Mouse (Mus musculus): Measurements from ENCODE around the gene Pcbp2. TPM values are rescaled to one million over a fixed set of nuclear protein-coding genes. Genes with fewer than 3 reads are reported as not detected.

Gene Pcbp2
- polyA plus RNA-seq, 1 experiment: 289 TPM

- no peak for TF ChIP-seq GATA1 (IDR thresholded peaks at IDR 0.05; ENCODE audit: low read length)
Observed at GRCm38 (mm10) chr15:102458904-102459317, 11.4 kb upstream of the Pcbp2 start, which contains the start of gene Prr13. Prr13 (plus strand) TSS chr15:102459028.

GRCm38 (mm10) chr15:102459381-102459780 lies 11.0 kb upstream of the Pcbp2 start:
- TF ChIP-seq GATA1 (IDR thresholded peaks at IDR 0.05; ENCODE audit: low read length): no peak

- no peak for TF ChIP-seq GATA1 (IDR thresholded peaks at IDR 0.05; ENCODE audit: low read length)
Observed at GRCm38 (mm10) chr15:102459847-102460246, 10.5 kb upstream of the Pcbp2 start.

DNA sequence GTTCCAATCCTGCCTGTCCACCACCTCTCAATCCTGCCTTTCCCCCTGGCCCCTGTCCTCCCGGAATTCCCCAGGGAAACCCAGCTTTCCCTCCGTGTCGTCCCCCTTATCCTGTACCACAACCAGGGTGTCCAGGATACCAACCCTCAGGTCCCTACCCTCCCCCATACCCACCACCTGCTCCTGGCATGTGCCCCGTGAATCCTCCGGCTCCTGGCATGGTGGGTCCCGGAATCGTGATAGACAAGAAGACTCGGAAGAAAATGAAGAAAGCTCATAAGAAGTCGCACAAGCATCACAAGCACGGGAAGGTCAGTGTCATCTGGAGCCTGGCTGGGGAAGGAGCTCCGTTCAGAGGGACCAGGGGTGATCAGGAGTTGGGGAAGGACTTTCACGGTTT lies 9.9 kb upstream of the Pcbp2 start:
- TF ChIP-seq GATA1 (IDR thresholded peaks at IDR 0.05; ENCODE audit: low read length): no peak

- TF ChIP-seq GATA1 (IDR thresholded peaks at IDR 0.05; ENCODE audit: low read length): no peak
Observed at GRCm38 (mm10) chr15:102460971-102461370, 9.4 kb upstream of the Pcbp2 start.

DNA sequence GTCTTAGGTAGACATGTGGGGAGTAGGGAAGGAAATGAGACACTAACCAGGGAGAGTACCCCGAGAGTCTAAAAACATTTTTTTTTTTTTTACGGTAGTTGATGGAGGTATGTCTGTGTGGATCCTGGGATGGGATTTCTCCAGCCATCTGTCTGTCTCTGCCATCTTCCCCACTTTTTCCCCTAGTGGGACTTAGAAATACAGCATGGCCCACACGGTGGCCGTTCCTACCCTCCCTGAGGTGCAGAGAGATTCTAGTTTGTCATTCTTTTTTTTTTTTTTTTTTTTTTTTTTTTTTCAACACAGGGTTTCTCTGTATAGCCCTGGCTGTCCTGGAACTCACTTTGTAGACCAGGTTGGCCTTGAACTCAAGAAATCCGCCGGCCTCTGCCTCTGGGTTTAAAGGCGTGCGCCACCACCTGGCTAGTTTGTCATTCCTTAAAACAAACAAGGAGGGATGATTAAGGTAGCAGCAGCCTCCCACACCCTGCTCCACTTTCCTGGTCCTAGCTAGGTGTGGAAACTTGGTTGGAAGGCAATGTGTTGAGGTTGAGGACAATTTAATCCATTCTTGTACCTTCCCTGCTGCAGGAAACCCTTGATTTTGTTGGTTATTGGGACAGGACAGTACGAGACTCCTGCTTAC lies 8.8 kb upstream of the Pcbp2 start:
- TF ChIP-seq GATA1 (IDR thresholded peaks at IDR 0.05; ENCODE audit: low read length): no peak

DNA sequence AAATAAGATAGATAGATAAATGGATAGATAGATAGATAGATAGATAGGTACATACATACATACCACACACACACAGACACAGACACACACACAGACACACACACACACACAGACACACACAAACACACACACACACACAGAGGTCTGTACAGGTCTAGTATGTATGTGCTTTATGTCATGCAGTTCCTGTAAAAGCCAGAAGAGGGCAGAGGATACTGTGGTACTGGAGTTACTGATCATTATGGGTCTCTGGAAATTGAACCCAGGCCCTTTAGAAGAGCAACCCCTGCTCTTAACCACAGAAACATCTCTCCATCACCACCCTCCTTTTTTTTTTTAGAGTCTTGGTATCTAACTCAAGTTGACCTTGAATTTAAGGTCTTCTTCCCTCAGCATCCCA lies 6.7 kb upstream of the Pcbp2 start:
- no peak for TF ChIP-seq GATA1 (IDR thresholded peaks at IDR 0.05; ENCODE audit: low read length)

DNA sequence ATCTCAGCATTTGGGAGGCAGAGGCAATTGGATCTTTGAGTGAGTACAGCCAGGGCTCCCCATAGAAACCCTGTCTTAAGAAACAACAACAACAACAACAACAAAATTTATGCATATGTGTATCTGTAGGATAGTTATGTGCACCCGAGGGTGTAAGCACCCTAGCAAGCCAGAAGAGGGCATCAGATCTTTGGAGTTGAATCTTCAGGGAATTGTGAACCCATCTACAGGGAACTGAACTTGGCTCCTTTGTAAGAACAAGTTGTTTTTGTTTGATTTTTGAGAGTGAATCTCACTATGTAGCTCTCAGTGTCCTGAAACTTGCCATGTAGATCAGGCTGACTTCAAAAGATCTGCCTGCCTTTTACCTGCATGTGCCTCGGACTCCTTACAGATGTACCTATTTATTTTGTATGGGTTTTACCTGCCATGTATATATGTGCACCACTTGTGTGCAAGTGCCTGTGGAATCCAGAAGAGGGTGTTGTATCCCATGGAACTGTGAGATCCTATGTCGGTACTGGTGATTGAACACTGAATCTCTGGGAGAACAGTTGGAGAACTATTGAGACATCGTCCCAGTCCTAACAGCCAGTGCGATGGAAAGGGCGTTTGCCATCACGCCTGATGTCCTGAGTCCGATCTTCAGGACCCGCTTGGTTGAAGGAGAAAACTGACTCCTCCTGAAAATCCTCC lies 1.5 kb upstream of the Pcbp2 start:
- TF ChIP-seq GATA1 (IDR thresholded peaks at IDR 0.05; ENCODE audit: low read length): no peak

DNA sequence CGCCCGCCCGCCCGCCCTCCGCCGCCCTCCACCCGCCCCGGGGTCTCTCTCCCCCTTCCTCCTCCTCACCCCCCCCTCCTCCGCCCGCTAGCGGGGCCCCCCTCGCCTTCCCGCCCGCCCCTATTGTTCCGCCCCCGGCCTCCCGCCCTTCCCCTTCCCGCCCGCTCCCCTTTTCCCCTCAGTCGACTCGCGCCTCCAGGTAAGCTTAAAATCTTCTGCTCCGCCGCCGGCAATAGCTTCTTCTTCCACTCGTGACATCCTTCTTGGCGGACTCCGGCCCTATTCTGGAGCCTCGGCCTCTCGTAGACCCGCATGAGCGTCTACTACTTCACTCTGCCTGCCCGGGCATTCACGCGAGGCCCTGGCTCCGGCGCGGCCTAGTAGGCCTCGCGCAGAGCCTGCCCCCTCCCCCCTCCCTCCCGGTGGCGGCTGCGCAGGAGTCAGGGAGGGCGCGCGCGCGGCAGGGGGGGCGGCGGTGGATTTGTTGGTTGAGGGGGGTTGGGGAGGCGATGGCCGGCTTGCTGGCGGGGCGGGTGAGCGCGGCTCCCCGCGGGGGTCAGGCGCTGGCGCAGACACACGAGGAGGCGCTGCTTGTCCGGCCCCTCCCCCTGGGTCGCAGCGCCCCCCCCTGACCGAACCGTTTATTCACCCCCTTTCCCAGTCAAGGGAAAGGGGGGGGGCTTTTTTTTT lies 411 bp downstream of the Pcbp2 start:
- no peak for TF ChIP-seq GATA1 (IDR thresholded peaks at IDR 0.05; ENCODE audit: low read length)

DNA sequence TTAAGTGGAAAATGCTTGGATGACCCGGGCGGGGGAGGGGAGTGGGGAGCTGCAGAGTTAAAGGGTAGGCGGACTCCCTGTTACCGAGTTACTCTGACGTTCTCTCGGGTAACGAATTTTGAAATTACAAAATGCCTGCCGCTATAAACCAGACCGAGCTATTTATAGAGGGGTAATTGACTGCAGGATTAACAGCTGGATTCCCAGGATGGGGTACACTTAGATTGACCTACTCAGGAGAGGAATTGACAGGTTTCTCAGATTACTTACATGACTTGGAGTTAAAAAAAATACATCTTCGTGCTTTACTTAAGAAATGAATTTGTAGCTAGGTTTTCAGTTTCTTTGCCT lies 931 bp downstream of the Pcbp2 start:
- no peak for TF ChIP-seq GATA1 (IDR thresholded peaks at IDR 0.05; ENCODE audit: low read length)

- no peak for TF ChIP-seq GATA1 (IDR thresholded peaks at IDR 0.05; ENCODE audit: low read length)
Observed at GRCm38 (mm10) chr15:102471727-102472126, 1.4 kb downstream of the Pcbp2 start.

- no peak for TF ChIP-seq GATA1 (IDR thresholded peaks at IDR 0.05; ENCODE audit: low read length)
Observed at GRCm38 (mm10) chr15:102473246-102473645, 2.9 kb downstream of the Pcbp2 start.

DNA sequence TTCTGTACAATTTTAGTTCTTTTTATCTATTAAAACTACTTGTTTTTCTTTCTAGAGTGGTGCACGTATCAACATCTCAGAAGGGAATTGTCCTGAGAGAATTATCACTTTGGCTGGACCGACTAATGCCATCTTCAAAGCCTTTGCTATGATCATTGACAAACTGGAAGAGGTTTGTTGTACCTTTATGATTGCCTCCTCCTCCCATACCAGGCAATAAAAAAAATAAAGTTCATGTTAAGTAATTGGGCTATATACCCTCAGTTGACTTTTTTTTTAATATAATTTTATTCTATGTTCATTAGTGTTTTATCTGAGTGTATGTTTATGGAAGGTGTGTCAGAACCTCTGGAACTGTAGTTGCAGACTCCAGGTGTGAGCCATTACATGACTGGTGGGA lies 4.2 kb downstream of the Pcbp2 start:
- TF ChIP-seq GATA1 (IDR thresholded peaks at IDR 0.05; ENCODE audit: low read length): no peak

- no peak for TF ChIP-seq GATA1 (IDR thresholded peaks at IDR 0.05; ENCODE audit: low read length)
Observed at GRCm38 (mm10) chr15:102483136-102483535, 12.8 kb downstream of the Pcbp2 start.

GRCm38 (mm10) chr15:102485853-102486252 lies 15.5 kb downstream of the Pcbp2 start:
- no peak for TF ChIP-seq GATA1 (IDR thresholded peaks at IDR 0.05; ENCODE audit: low read length)

- no peak for TF ChIP-seq GATA1 (IDR thresholded peaks at IDR 0.05; ENCODE audit: low read length)
Observed at GRCm38 (mm10) chr15:102487664-102488063, 17.3 kb downstream of the Pcbp2 start.

DNA sequence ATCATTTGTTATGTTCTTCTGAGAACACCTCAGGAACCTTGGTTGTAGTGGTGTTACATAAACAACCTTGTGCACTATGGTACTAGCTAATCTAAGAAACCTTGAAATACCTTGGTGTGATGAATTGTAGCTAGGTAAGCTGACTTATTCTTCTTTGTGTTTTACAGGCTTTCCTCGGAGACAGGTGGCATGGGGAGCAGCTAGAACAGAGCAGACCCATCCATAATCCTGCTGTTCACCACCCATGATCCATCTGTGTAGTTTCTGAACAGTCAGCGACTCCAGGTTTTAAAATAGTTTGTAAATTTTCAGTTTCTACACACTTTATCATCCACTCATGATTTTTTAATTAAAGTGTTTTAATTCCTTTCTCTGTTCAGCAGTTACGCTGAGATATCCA lies 28.0 kb downstream of the Pcbp2 start:
- TF ChIP-seq GATA1 (IDR thresholded peaks at IDR 0.05; ENCODE audit: low read length): no peak
